Mouse (Mus musculus) testis, adult 2 months (tissue): ENCODE data around the gene Dctn2.
"Not testable (repeated sequence)": the region's sequence is repeated elsewhere in the genome, so short reads cannot be mapped to it uniquely, and the experiment has no call there.

ENCODE experiments used
- CTCF ChIP-seq: fragments of 200-500 bp; IDR thresholded peaks from 2 replicates; pipeline ENCODE4 v1.5.1; 2012; ENCODE audit warnings: low read depth, mild to moderate bottlenecking, inconsistent platforms, low read length, moderate library complexity; ENCODE audit not compliant: control insufficient read depth, insufficient read depth, insufficient replicate concordance
- POLR2A ChIP-seq: fragments of 200-500 bp; IDR thresholded peaks from 2 replicates; pipeline ENCODE4 v1.6.1; 2012; ENCODE audit warnings: low read depth, mild to moderate bottlenecking, inconsistent platforms, low read length, moderate library complexity; ENCODE audit not compliant: control insufficient read depth

DNA sequence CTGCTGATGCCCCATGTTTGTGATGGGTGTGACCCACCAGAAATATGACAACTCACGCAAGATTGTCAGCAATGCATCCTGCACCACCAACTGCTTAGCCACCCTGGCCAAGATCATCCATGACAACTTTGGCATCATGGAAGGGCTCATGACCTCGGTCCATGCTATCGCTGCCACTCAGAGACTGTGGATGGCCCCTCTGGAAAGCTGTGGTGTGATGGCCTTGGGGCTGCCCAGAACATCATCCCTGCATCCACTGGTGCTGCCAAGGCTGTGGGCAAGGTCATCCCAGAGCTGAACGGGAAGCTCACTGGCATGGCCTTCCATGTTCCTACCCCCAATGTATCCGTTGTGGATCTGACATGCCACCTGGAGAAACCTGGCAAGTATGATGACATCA, 47.3 kb downstream of the Dctn2 start:
- TF ChIP-seq CTCF, POLR2A: not testable (repeated sequence)
